Mouse (Mus musculus) heart, postnatal 25 days (tissue): ENCODE data around the gene Rgs17. TPM values are rescaled to one million over a fixed set of nuclear protein-coding genes. Genes with fewer than 3 reads are reported as not detected.
"Not testable (repeated sequence)": the region's sequence is repeated elsewhere in the genome, so short reads cannot be mapped to it uniquely, and the experiment has no call there.

Experiments
- DNase-seq: peaks from one replicate; pipeline ENCODE4 v3.0.0; 2022; ENCODE audit warnings: low spot score
- intact Hi-C: fragments of 180-260 bp; cut with DNase I; formaldehyde crosslinking; loops from one replicate; pipeline ENCODE4 v1.15.1; 2025
- total RNA-seq, 2 experiments: library from RNA; stranded (reverse); gene quantifications; 2 replicates each; pipeline ENCODE4 v1.2.3; 2021

Gene Rgs17
- total RNA-seq: under 1 TPM; 0.50 to 0.83 TPM

GRCm38 (mm10) chr10:5922294-5922828 lies at the start of gene Rgs17:
Gene Rgs17, minus strand, starts transcription at chr10:5922400.
- intact Hi-C loops: no loop called here
- DNase-seq: peak; percentile 2

GRCm38 (mm10) chr10:5967655-5968054 lies 45.5 kb upstream of the Rgs17 start:
- intact Hi-C loops: no loop called here
- no peak for DNase-seq

DNA sequence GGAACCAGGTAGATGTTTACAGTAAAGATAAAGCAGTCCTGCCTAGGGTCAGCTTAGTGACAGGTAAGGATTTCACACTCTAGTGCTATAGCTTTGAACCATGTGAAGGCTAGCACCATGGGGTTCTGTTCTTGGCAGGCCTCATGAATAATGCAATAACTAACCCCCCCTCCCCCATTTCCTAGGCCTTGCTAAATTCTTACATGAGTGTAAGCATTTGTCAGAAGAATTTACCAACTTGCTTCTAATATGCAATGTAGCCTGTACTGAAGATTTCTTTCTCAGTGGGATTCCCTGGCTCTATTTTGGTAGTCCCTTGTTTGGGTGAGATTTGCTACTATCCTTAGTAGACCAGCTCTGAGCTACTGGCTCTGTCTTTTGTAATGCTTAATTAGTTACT lies 31.6 kb upstream of the Rgs17 start:
- DNase-seq, intact Hi-C loops: not testable (repeated sequence)

GRCm38 (mm10) chr10:5924261-5924660 lies 2.1 kb upstream of the Rgs17 start:
- intact Hi-C loops: no loop called here
- no peak for DNase-seq

- intact Hi-C loops: no loop called here
- DNase-seq: no peak
These were observed 896 bp upstream of the Rgs17 start for GRCm38 (mm10) chr10:5923096-5923495.

- intact Hi-C loops: no loop called here
- DNase-seq: no peak
These were observed 429 bp downstream of the Rgs17 start for GRCm38 (mm10) chr10:5921771-5922170.

DNA sequence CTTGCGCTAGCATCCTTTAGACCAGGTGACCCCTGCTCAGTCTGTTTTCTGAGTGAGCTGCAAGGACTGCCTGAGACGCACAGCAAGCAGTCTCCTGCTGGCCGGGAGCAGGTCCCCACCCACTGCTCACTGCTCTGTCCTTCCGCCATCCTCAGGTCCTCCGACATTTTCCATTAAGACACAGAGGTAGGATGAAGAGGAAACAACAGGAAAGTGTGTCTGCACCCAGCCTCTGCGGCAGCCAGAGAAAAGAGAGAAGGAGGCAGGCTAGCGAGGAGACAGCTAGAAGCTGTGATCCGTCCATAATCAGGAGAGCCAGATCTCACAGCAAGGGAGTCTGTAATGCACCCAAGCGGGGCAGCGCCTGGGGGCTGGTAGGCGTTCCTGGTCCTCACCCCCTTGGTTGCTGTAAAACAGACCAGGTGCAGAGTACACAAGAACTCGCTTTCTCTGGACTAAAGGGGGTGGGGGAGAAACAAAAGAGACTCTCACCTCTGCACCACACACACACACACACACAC lies 1.1 kb downstream of the Rgs17 start:
- DNase-seq: no peak

GRCm38 (mm10) chr10:5904399-5904798 lies 17.8 kb downstream of the Rgs17 start:
- no peak for DNase-seq
- intact Hi-C loops: no loop called here

More for the DNA sequence above, 1.1 kb downstream of the Rgs17 start:
- intact Hi-C loops: no loop called here

DNA sequence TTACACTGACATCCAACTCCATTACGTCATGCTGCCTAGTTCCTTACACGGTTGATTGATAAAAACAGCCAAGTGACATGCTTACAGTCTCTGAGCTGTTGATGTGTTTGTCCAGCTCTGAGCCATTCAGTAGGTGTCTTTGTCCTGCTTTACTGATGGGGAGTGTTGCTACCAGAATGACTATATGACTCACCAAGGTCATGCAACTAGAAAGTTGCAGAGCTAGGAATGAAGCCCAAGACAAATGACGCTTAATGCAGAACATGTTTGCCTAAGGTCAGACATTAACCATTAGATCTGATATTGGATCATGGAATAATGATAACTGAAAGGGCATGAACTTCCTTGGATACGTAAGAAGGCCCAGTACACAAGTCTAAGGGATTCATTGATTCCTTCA lies 20.4 kb downstream of the Rgs17 start:
- no peak for DNase-seq
- intact Hi-C loops: no loop called here

- no peak for DNase-seq
- intact Hi-C loops: no loop called here
These were observed 21.5 kb downstream of the Rgs17 start for GRCm38 (mm10) chr10:5900731-5901130.

DNA sequence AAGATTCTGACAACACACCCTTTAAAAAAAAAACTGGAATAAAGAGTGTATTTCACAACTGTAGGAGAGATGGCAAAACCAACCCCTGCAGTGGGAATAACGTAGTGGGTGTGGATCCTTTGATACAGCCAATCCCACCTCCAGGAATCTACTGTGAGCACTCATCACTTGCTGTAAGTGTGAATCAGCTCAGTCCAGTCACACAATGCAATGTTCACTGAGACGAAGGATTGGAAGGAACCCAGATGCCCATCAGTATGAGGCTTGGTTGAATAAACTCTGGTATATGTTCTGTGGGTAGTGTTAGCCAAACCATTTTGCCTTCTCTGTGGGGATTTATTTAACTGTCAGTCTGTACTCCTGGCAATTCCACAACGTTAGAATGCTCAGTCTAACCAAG lies 45.1 kb downstream of the Rgs17 start:
- DNase-seq: no peak
- intact Hi-C loops: no loop called here

DNA sequence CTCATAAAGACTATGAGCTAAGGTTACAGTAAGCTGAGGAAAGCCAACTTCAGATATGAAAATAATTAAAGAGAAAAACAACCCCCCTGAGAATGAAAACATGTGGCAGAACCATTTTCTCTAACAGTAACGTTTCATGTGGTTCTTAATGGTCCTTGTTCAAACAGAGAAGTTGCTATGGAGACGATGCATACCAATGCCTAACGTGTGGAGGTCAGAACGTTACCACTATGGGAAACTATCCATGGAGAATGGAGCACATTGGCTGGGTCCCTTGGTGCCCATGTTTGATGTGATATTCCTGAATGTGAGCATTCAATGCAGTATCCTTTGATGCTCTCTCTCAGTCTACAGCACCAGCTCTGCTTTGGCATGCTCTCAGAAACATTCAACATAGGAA lies 51.1 kb downstream of the Rgs17 start:
- DNase-seq: no peak
- intact Hi-C loops: no loop called here

DNA sequence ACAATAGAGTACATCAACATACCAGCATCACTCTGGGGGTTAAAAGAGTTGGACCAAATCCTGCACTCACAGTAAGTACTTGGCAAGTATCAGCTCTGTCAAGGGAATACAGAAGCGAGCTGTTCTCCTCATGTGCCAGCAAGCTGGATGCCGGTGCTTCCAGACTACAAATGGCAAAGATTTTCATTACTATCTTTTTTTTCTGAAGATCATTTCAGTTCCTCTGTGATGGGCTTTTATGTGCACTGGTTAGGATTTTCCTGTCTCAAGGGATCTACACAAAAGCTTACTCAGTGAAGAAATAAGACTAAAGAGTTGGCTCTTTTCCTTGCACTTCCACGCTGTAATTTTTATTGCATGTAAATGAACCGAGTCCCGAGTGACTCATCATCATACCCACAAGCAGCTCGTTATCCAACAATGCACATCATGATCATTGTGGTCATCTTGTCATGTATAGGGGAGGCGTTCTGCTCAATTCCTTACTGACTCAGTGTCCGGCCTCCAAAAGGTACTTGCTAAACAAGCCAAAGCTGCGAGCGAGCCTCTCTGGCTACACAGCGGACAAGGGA lies 54.1 kb downstream of the Rgs17 start:
- DNase-seq: no peak
- intact Hi-C loops: no loop called here

DNA sequence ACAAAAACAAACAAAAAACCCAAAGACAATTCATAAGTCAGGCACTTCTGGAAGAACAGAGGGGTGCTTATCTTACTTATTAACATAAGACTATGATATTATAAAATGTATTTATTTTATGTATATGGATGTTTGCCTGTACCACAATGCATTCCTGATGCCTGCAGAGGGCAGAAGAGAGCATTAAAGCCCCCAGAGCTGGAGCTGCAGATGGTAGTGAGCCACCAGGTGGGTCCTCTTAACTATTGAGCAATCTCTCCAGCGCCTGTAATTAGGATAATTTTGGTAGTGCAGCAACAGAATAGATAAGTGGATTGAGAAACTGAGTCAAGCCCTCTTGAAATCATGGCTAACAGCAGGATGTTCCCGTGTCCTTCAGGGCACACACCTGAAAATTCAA lies 56.2 kb downstream of the Rgs17 start:
- no peak for DNase-seq
- intact Hi-C loops: no loop called here

GRCm38 (mm10) chr10:5862669-5863068 lies 59.5 kb downstream of the Rgs17 start:
- intact Hi-C loops: no loop called here

GRCm38 (mm10) chr10:5860849-5861248 lies 61.4 kb downstream of the Rgs17 start:
- no peak for DNase-seq
- intact Hi-C loops: no loop called here

More at GRCm38 (mm10) chr10:5862669-5863068, 59.5 kb downstream of the Rgs17 start:
- DNase-seq: no peak

DNA sequence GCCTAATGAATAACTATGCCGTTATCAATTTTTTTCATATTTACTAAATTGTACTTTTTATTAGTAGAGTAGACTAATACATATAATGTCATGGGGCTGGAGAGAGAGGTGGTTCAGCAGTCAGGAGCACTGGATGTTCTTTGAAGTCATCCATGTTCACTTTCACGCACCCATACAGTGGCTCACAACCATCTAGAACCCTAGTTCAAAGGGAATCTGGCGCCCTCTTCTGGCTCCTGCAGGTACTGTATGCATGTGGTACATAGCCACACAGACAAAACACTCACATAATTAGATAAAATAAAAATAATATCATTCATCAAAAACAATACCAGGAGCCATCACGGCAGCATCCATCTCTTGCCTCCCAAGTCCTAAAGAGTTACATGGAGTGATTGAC lies 62.5 kb downstream of the Rgs17 start:
- no peak for DNase-seq
- intact Hi-C loops: no loop called here

DNA sequence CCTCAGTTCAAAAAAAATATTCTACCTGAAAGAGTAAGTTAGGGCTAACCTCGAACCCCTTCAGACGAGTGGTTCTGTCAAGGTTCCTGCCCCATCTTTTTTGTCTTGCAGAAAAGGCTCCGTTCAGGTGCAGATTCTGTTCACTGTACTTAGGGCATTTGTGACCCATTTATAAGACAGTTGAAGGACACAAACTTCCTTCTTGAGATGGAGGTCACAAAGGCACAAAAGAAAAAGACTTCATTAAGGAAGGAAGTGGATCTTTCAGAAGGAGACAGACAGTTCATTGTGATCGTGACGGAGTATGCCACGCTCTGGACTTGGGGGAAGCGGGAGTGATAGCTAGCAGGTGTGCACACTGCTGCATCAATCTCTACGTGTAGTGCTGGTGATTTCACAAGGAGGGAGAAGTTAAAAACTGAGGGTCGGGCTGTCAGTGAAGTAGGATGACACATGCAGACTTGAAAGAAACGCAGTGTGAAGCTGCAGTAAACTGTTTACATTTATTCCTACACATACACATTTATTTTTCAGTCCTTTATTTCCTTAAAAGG lies 64.1 kb downstream of the Rgs17 start:
- intact Hi-C loops: no loop called here
- no peak for DNase-seq

GRCm38 (mm10) chr10:5853290-5853868 lies 68.8 kb downstream of the Rgs17 start:
- intact Hi-C loops: no loop called here
- no peak for DNase-seq

DNA sequence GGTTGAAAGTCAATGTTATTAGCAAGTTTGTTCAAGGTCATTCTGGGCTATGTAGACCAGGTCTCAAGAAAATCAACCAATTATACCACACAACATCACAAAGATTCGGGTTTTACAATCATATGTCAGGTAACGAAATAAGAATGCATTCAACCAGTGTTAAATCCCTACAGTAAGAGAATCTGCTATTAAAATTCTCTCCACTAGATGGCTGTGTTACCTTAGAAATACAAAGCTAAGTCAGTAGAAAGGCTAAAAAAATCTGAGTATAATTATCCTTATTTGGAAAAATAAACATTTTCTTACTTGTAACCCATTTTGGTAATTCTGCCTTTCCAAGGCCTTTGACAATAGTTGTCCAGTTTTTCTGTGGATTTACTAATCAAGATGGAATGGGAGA lies 75.3 kb downstream of the Rgs17 start:
- intact Hi-C loops: loop anchor here (5.0 kb wide), 1 partner anchor 190 kb away; no protein-coding TSS in a partner anchor
- no peak for DNase-seq

DNA sequence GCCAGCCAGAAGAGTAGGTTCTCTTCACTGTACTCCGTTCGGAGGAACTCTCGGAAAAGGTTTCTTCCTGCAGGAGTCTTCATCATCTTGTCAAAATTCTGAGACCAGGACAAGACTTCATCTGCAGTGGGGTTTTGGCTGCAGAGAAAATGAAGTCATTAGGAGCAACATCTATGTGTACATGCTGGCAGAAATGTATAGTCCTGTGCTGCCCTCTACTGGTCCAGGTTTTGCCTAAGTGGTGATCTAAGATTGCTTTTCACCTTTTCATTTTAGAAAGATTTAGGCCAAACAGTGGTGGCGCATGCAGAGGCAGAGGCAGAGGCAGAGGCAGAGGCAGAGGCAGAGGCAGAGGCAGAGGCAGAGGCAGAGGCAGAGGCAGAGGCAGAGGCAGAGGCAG lies 80.8 kb downstream of the Rgs17 start:
- no peak for DNase-seq
- intact Hi-C loops: loop anchor here (5.0 kb wide), 1 partner anchor 39 kb away; no protein-coding TSS in a partner anchor
